Mouse (Mus musculus) T-cell, adult 2 months (primary cell): ENCODE measurements around the gene BC004004.
"Not testable (repeated sequence)": the region's sequence is repeated elsewhere in the genome, so short reads cannot be mapped to it uniquely, and the experiment has no call there.

Experiments
- DNase-seq: peaks from one replicate; pipeline ENCODE4 v3.0.0; 2022; ENCODE audit warnings: low spot score

The BC004004 gene

DNA sequence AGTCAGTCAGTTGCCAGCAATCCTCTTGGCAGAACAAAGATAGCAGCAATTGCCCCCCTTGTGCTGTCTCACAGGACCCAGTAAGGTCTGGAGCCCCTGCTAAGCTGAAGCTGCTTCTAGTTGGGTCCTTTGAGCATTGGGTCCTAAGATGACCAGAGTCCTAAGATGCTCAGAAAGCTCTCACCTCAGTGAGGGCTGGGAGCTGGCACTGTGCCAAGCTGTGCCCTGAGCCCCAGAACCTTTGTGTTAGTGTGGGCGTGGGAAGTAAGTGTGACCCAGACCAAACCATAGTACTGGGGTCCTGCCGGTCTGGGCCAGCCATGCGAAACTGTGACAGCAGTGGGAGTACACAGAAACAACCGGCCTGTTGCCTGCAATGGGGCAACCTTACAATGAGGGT, 30.7 kb downstream of the BC004004 start:
- DNase-seq, result no peak

DNA sequence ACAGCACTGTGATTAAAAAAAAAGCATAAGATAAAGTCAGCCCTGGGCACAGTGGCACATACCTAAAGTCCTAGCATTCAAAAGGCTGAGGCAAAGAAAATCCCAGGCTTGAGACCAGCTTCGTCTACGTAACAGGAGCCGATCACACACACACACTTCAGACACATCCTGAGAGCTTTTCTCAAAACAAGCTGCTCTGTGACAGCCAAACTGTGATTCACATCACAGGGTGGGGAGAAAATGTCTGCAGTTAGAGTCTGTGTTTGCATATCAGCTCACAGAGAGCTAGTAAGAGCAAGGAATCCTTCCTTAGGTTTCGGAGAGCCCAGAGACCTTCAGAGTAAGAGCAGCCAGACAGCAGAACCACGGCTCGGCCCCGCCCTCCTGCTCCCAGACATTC, 32.3 kb downstream of the BC004004 start:
- no peak for DNase-seq

DNA sequence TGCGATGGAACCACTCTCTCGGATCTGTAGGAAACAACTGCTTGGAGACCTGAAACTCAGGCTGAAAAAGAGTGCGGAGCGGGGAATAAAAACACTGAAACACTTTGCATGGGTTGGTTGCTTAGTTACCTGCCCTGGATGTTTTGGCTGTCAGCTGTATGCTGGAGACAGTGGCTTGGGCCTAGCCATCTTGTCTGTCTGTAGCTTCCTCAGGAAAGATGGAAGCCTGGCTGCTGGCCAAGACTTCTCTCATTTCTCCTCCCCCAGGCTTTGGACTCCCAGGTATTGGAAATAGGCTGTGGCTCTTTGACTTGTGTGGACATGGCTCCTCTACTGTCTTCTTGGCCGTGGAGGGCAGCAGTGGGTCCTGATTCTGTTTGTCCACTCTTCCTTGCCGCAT, 32.8 kb downstream of the BC004004 start:
- no peak for DNase-seq

DNA sequence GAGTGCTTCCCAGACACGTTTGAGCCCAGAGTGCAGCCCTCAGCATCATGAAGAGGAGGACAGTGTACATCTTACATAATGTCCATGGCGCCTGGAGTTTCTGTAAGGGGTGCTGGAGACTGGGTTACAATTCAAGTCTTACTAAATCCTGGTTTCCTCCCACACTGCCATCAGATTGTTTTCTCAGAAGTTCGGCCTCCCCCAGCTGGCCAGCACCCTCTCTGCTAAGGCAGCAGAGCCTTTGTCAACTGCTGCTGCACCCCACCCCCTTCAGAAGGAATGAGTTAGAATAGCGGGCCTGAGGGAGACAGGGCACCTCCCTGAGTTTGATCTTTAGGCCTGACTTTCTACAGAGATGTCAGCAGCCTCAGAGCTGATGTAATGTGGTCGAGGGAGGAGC, 33.6 kb downstream of the BC004004 start:
- no peak for DNase-seq

DNA sequence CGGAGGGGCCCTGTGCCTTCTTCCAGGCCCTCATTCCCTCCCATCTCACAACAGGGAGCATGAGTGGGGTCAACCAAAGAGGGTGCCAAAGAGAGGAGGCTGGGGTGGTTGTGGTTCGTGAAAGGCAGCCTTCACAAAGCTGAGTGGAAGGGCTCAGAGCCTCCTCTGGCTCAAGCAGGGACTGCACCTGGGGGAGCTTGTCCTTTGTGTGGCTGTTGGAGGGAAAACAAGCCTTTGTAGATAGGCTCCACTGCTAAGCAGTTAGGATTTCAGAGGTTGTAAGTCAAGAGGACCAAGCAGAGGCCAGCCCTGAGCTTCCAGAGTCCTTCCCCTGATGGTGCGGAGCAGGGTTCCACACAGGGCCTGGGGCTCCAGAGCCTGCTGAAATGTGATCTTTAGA, 34.5 kb downstream of the BC004004 start:
- DNase-seq, result peak; percentile 36

DNA sequence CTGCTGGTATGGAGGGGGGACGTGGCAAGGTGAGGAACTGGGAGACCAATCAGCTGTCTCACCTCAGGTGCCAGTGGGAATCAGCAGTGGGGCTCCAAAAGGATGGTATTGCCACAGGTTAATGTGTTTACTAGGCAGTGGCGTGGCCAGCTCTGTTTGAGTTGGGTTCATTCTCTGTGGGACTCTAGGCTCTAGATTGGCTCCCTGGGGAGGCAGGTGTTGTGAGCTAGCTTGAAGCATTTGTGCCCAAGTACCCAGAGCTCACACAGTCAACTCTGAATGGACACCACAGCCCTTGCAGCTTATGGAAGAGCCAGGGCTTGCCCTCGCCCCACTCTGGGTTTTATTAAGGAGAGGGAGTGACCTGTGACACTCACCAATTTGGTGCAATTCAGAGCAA, 35.3 kb downstream of the BC004004 start:
- no peak for DNase-seq

DNA sequence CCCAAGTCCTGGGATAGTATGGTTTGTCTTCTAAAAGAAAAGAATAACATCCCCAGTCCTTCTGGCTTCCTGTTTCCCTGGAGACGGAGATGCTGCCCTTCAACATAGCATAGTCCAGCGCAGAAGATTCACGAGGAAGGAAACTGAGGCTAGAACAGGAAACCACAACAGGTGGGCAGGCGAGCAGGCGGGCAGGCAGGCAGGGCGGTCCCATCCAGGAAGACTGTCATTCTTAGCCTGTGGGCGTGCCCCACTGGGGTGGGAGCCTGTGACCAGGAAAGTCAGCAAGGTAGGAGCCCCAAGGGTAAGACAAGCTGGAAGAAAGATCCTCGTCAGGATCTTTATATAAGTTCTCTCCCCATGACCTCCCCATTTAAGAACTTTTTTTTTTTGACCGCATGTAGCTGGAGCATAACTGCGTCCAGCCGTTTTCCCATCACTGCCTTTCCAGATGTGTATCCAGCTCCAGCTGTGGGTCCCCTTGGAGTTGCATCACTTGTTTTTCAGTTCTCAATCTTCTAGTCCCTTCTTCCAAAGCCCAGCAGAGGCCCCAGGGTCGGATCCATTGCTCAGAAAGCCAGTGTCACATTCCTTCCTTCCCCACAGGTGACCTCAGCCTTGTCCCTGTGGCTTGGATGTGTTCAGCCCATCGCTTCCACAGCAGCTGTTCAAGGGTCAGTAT, 35.9 kb downstream of the BC004004 start:
- peak; percentile 28 for DNase-seq

DNA sequence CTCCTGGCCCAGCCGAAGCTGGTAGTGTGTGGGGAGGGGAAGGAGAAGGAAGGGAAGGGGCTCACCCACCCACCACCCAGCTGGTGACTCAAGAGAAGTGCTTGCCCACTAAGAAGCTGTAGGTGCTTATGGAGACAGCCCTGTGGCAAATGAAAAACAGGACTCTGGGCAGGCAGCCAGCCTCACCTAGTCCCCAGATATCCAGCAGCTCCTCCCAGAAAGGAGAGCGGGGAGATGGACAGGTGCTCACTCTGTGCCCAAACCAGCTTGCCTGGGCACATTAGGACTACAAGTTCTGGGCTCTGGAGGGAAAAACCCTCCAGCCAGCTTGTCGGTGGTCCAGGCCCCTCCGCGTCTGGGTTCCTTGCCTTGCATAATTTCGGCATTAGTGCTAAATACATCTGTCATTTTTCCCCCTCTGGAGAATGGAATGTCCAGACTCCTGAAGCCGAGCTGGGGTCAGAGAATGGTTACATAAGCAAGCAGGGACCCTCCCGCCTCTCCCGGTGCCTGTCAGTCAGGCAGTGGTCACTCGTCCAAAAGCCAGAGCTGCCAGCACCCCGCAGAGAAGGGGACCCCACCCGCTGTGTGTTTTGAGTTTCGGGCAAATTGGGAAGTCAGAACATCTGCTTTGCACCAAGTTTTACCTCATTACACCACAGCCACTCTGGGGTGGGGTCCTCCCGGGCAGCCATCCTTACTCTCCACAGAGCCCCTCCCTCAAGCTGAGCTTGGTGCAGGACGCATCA, 36.6 kb downstream of the BC004004 start:
- no peak for DNase-seq

DNA sequence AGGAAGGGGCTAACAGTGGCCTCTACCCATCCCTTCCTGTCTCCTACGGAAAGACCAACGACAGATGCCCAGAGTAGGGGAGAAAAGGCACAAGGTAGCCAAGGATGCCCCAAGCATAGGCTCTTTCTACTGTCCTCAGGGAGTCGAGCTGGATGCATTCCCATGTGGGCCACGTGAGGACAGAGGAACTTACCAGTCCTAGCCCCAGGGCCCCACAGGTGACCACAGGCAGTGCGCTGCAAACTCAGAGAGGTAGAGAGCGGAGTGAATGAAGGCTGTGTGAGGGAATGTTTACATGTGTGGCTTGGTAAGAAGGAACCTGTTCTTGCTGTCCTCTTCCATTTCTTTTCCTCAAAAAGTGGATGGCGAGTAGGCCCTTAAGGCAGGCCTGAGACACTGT, 37.3 kb downstream of the BC004004 start:
- DNase-seq, result no peak

DNA sequence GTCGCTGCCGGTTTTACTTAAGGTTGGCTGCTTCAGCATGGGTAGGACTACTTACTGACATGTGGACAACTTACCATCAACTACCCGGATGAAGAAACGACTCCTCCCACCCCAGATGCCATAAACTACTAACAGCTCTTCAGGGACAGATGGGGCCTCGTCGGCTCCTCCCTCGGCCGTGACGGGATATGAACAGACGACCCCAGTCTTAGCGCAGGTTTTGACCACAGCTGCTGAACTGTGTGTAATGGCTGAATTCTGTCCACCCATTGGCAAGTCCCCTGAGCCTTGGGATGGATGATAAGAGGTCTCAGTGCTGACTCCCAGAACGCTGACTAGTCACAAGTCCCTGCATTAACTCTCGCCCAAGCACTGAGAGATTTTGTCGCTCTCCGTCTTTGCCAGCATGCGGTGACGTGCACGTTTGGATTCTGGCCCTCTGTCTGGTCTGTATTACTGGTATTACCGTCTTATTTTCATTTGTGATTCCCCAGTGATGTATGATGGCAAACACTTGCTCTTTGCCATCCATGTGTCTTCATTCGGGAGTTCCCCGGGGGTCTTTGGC, 41.6 kb downstream of the BC004004 start:
- DNase-seq, result no peak

DNA sequence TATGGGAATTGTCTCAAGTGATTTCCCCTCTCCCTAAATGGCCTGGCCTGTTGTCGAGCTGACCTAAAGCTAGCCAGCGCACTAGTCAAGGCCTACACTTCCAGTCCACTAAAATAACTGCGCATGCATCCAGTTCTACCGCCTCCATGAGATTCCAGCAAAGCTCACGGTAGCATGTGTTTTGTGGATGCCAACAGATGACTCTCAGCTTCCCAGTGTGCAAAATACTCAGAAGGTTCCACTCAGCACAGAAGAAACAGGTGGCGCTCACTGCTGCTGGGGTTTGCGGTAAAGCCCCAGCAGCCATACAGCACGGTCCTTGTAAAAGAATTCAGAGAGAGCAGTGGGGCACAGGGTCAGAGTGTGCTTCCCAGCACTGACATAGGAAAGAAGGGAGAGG, 43.0 kb downstream of the BC004004 start:
- no peak for DNase-seq

DNA sequence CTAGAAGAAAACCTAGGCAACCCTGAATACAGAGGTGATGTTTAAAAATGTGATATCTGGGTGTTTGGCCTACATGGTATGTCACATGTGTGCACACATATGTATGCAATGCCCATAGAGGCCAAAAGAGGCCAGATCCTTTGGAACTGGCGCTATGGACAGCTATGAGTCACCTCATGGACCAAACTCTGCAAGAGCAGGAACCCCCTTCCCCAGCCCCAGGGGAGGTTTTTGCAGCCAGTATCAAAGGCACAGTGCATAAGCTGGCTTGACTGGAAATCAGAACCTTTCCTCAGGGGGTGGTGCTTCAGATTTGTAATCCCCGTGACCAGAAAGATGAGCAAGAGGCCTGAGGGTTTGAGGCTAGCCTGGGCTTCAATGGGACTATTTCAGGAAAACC, 43.5 kb downstream of the BC004004 start:
- DNase-seq, result no peak

DNA sequence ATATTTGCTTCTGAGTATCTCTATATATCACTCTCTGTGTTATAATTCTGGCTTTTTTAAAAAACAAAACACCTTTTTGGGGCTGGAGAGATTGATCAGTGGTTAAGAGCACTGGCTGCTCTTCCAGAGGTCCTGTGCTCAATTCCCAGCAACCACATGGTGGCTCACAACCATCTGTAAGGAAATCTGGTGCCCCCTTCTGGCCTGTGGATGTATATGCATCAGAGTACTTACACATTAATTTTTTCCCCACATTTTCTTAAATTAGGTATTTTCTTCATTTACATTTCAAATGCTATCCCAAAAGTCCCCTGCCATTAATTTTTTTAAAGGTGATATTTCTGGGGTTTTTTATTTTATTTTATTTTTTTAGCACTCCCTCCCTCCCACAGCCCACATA, 44.7 kb downstream of the BC004004 start:
- DNase-seq, result no peak

DNA sequence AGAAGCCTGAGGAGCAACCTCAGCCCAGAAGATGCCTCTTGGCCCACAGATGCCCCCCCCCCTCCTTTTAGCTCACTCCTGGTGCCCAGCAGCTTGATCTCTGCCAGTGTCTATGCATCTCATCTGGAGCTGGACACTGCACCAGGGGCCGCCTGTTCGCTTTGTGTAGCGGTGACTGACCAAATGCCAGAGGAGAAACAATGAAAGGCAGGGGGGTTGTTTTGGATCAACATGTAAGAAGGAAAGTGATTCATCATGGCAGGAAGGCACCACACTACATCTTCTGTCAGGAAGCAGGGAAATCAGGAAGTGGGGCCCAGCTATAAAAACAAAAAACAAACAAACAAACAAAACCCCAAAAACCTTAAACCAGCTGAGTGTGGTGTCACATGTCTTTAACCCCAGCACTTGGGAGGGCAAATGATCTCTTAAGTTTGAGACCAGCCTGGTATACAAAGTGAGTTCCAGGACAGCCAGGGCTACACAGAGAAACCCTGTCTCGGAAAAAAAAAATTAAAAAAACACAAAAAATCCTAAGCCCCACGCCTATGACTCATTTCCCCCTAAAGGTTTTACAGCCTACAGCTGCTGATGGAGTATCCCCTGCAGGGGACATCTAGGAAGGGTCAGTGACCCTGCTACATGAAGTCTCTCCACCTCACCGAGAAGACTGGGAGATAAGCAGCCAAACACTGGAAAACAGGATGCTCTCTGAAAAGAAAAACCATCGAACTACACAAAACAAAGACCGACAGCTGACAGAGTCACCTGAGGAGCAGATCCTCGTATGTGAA, 47.3 kb downstream of the BC004004 start:
- no peak for DNase-seq

DNA sequence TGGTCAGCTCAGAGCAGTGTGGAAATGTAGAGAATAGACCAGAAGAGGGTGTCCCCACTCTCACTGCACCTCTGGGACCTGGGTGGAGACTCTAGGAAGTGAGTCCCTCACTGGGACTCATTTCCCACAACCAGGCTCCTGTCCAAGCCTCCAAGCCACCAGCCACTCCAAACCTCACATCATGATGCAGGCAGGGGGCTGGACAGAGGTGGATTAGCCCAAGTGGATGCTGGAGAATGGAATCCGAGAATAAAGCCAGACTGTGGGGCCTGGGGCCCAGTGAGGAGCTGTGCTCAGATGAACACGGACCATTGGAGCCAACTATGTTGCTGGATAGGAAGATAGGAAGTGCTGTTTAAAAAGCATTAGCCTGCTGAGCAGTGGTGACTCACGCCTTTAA, 48.3 kb downstream of the BC004004 start:
- DNase-seq, result no peak

DNA sequence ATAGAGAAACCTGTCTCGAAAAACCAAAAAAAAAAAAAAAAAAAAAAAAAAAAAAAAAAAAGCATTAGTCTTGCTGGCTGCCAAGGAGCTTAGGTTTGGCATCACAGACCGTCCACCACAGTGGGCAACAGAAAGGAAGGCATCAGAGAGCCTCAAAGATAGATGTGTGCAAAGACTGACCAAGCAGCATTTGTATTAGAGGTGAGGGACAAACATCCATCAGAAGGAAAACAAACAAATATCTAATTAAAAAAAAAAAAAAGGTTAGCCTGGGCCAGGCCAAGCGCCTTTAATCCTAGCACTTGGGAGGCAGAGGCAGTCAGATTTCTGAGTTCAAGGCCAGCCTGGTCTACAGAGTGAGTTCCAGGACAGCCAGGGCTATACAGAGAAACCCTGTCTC, 48.8 kb downstream of the BC004004 start, which contains the start of gene Pi16:
Gene Pi16 (plus strand): TSS at position 301 of the 400 bp plus-strand sequence.
- DNase-seq, result not testable (repeated sequence)

DNA sequence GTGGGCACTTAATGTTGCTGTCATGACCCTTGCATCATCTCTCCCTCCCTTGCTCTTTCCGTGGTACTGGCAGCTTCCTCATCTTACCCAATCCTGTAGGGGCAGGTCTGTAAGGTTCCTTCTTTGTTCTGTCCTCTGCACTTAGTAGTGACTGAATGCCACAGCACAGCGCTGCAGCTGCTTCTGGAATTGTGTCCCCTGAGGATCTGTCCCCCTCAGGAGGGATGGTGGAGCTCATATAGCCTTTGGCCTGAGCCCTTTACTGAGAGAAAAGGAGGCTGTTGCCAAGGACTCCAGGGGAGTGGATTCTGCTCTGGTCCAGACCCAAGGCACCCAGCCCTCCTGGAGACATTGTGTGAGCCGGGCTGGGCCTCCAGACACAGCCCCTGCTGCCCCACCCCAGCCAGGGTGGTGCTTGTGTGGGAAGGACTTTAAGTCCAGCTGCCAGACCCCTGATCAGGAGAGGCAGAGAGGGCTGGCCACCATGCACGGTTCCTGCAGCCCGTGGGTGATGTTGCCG, 50.2 kb downstream of the BC004004 start:
- DNase-seq, result no peak

DNA sequence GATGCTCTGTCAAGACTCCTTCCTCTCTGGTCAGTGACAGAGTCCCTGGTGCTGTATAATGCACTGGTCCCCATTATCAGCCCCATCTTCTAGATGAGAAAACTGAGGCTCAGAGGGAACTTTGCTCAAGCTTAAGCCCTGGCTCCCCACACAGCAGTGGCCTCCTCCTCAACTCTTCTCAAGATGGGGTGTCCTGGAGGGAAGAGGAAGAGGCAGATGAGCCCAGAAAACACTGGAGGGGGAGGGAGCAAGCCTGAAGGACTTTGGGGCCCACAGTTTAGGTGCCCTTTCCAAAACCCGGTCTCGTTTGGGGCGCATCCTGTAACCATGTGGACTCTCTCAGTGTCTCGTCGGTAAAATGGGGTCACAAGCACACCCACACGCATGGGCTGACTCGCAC, 50.9 kb downstream of the BC004004 start:
- no peak for DNase-seq

DNA sequence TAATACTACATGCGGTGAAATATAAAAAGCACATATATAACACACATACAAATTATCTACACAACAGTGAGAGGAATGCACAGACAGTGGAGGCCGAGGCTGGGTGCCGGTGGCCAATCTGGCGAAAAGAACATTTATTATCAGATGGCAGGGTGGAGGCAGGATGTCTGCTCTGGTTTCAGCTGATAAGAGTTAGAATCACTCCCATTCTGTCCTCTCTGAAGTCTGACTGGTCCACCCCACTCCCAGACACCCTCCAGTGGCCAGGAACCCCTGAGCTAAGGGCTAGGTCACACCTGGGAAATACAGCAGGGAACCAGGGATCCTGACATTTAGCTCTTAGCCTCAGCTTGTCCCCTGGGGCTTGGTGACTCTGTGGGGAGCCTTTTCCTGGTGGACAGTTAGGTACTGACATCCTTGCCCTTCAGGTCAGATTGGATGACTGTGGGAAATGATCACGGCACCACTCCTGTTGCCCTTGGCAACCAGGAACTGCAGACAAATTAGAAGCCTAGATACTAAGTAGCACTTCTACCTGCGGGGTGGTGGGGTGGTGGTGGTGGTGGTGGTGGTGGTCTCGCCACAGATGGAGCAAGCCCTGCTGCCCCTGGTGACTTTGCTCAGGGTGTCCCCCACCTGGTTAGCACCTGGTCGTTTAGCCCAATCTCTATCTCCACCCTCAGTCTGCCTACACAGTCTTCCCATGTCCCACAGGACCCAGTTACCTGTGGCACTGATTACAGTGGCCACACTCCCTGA, 51.5 kb downstream of the BC004004 start:
- DNase-seq, result no peak

DNA sequence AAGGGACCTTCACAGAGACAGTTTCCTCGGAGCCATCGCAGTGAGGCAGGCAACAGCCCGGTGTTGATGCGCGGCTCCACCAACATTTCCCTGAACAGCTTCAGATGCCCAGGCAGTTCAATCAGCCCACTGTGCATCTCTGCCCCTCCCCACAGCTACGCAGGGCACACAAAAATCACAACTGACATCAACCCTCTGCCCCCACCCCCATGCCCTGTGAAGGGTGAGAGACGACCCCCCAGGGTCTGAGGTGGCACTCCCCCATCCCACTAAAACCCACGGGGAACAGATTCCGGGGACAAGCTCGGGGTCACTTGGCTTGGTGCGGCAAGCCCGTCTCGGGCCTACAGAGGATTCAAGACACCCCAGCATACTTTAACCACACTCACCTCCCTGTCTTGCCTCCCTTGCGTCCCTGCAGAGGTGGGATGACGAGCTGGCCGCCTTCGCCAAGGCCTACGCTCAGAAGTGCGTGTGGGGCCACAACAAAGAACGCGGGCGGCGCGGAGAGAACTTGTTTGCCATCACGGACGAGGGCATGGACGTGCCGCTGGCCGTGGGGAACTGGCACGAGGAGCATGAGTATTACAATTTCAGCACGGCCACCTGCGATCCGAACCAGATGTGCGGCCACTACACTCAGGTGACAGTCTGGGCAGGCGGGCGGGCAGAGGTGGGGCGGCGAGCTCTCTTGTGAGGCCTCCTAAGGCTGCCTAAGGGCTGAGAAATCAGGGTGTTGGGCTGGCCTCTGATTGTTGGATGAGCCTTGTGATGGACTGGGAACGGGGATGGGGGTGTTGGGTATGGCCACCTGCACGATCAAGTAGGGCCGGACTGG, 53.4 kb downstream of the BC004004 start:
- no peak for DNase-seq

DNA sequence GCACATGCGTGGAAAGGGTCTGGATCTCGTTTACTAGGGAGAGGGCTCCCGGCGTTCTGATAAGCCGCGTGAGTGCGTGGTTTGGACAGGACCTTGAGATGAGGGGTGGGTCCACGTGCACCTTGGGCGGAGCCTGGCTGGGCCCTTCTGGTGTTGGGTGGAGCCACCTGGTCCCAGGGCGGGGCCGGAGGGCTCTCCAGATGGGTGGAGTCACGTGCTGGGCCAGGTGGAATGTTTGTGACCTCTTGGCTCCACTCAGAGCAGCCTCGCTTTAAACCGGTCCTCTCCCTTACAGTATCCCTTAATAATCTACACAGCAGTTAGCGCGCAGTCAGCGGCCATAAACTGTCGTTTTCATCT, 54.0 kb downstream of the BC004004 start:
- no peak for DNase-seq
